ENCODE assay signal across 8 mouse cellular contexts in the genomic region with DNA sequence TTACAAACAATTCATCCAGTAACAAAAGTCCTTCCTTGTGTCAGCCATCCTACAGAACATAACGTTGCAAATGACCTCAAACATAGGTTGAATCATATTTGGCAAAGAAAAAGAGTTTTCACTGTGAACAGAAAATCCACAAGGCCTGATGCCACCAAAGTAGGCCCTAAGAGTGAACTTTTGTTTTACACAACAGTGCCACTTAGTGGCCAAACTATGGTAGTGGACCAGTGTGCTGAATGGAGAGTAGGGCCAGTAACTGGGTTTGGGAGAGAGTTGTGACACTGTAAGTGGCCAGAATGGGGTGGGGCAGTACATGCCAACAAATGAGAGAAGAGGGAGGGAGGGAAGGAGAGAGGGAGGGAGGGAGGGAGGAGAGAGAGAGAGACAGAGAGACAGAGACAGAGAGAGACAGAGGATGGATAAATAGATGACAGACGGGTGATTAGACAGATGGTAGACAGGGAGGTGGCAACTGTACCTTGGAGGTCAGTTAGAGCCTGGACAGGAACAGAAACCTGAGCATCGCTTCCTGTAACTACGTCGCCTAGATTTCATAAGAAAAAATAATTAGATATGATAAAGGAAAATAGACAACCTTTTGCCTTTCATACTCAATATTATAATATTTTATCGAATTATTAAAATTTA.
A peak's percentile ranks its signal among the peaks of the same experiment; 100 is the strongest.
DNase-seq lines count a peak whose midpoint lies in the region; ATAC-seq and TF ChIP-seq lines count a peak whose summit lies in the region.

No protein-coding gene starts in this region.

- no peak for TF ChIP-seq EP300 in CH12.LX (IDR thresholded peaks at IDR 0.05; ENCODE audit: low read length)

- in situ Hi-C loops in CH12.LX (cut with MboI; ENCODE audit: low pct_ligation_motif_present, low pct_unique_long_range_greater_than_20kb, low sequenced_read_pairs), result loop anchor here (25.0 kb wide), 2 partner anchors 458 to 858 kb away; no protein-coding TSS in a partner anchor

- TF ChIP-seq RAD21 in CH12.LX (IDR thresholded peaks at IDR 0.05; ENCODE audit: low read depth, low read length), result peak; percentile 92

- no peaks in the 10 kb centered on the region for H3K27me3 ChIP-seq in CH12.LX (replicated peaks)
- H3K27me3 ChIP-seq in embryonic facial prominence, embryonic 14.5 days (replicated peaks; ENCODE audit: control insufficient read depth, insufficient read depth, low read length), result no peaks in the 10 kb centered on the region
- no peaks in the 10 kb centered on the region for H3K27me3 ChIP-seq in heart, embryonic 16.5 days (ENCODE audit: control insufficient read depth, insufficient read depth, low read length)
- H3K27me3 ChIP-seq in kidney, embryonic 16.5 days (ENCODE audit: insufficient read depth, low read length), result no peaks in the 10 kb centered on the region
- no peaks in the 10 kb centered on the region for H3K27me3 ChIP-seq in liver, embryonic 13.5 days
- H3K27me3 ChIP-seq in neural tube, embryonic 11.5 days (ENCODE audit: control insufficient read depth, insufficient read depth, low read length), result no peaks in the 10 kb centered on the region

- H3K27ac ChIP-seq in CH12.LX (ENCODE audit: insufficient read depth, low read depth), result no peak overlapping the region
- H3K27ac ChIP-seq in embryonic facial prominence, embryonic 14.5 days (replicated peaks; ENCODE audit: low read depth, low read length), result no peak overlapping the region
- H3K27ac ChIP-seq in heart, embryonic 16.5 days (ENCODE audit: low read length), result no peak overlapping the region
- no peak overlapping the region for H3K27ac ChIP-seq in kidney, embryonic 16.5 days (ENCODE audit: low read length)
- H3K27ac ChIP-seq in liver, embryonic 13.5 days, result no peak overlapping the region
- H3K27ac ChIP-seq in neural tube, embryonic 11.5 days (ENCODE audit: low read depth, low read length), result no peak overlapping the region

- no peak overlapping the region for H3K9ac ChIP-seq in CH12.LX (ENCODE audit: insufficient read depth, low read depth)
- H3K9ac ChIP-seq in embryonic facial prominence, embryonic 14.5 days (ENCODE audit: low read depth, low read length), result no peak overlapping the region
- H3K9ac ChIP-seq in heart, embryonic 16.5 days (ENCODE audit: low read length), result no peak overlapping the region
- H3K9ac ChIP-seq in kidney, embryonic 16.5 days (replicated peaks; ENCODE audit: low read length), result no peak overlapping the region
- no peak overlapping the region for H3K9ac ChIP-seq in liver, embryonic 13.5 days
- H3K9ac ChIP-seq in neural tube, embryonic 11.5 days (ENCODE audit: low read length), result no peak overlapping the region

- TF ChIP-seq POLR2A in CH12.LX (IDR thresholded peaks at IDR 0.05; ENCODE audit: low read depth, low read length), result no peak

- H3K9me3 ChIP-seq in CH12.LX (replicated peaks; ENCODE audit: low read length), result no peaks in the 10 kb centered on the region
- no peaks in the 10 kb centered on the region for H3K9me3 ChIP-seq in embryonic facial prominence, embryonic 14.5 days (ENCODE audit: control insufficient read depth, low read length)
- H3K9me3 ChIP-seq in heart, embryonic 16.5 days (replicated peaks; ENCODE audit: control insufficient read depth, low read length), result no peaks in the 10 kb centered on the region
- no peaks in the 10 kb centered on the region for H3K9me3 ChIP-seq in kidney, embryonic 16.5 days (ENCODE audit: low read length)
- H3K9me3 ChIP-seq in liver, embryonic 13.5 days (replicated peaks), result no peaks in the 10 kb centered on the region
- H3K9me3 ChIP-seq in neural tube, embryonic 11.5 days (ENCODE audit: control insufficient read depth, low read length), result no peaks in the 10 kb centered on the region

- DNase-seq in CH12.LX (ENCODE audit: extremely low read depth), result peak; percentile 80
- DNase-seq in adrenal gland, postnatal 36 days, result peak; percentile 43 to 62
- peak; percentile 83 for DNase-seq in embryonic facial prominence, embryonic 14.5 days (ENCODE audit: low spot score)
- peak; percentile 19 for DNase-seq in liver, embryonic 13.5 days
- peak; percentile 61 for DNase-seq in neural tube, embryonic 11.5 days (ENCODE audit: low spot score)
- peak; percentile 50 for DNase-seq in testis, postnatal 10 days (ENCODE audit: low spot score)

- WGBS in embryonic facial prominence, embryonic 14.5 days, result 65% methylated on average over 6 of the region's 6 CpGs
- 67% methylated on average over 6 of the region's 6 CpGs for WGBS in heart, embryonic 16.5 days
- 70% methylated on average over 6 of the region's 6 CpGs for WGBS in kidney, embryonic 16.5 days
- 66% methylated on average over 6 of the region's 6 CpGs for WGBS in liver, embryonic 13.5 days (ENCODE audit: insufficient replicate concordance)
- WGBS in neural tube, embryonic 11.5 days, result 69% methylated on average over 6 of the region's 6 CpGs

- no peak overlapping the region for H3K4me2 ChIP-seq in CH12.LX (ENCODE audit: insufficient read depth, low read depth, poor library complexity, severe bottlenecking)
- H3K4me2 ChIP-seq in embryonic facial prominence, embryonic 14.5 days (ENCODE audit: low read depth, low read length), result no peak overlapping the region
- no peak overlapping the region for H3K4me2 ChIP-seq in heart, embryonic 16.5 days (ENCODE audit: low read depth, low read length)
- no peak overlapping the region for H3K4me2 ChIP-seq in kidney, embryonic 16.5 days (replicated peaks; ENCODE audit: low read depth, low read length)
- no peak overlapping the region for H3K4me2 ChIP-seq in liver, embryonic 13.5 days
- no peak overlapping the region for H3K4me2 ChIP-seq in neural tube, embryonic 11.5 days (ENCODE audit: low read depth)

- H3K79me2 ChIP-seq in CH12.LX (replicated peaks; ENCODE audit: control insufficient read depth, extremely low read depth, insufficient read depth, poor library complexity, severe bottlenecking), result no peaks in the 10 kb centered on the region

- 0 out of 4 replicates have a peak, but pooled peaks cover 0 to 3% of the 10 kb centered on the region in 2 experiments for H3K4me1 ChIP-seq in CH12.LX (ENCODE audit: control insufficient read depth in 1 of 2, insufficient read depth in 2 of 2)
- no peaks in the 10 kb centered on the region for H3K4me1 ChIP-seq in embryonic facial prominence, embryonic 14.5 days (ENCODE audit: control insufficient read depth, insufficient read depth, low read length)
- H3K4me1 ChIP-seq in heart, embryonic 16.5 days (ENCODE audit: control insufficient read depth, insufficient read depth, low read length), result no peaks in the 10 kb centered on the region
- H3K4me1 ChIP-seq in kidney, embryonic 16.5 days (ENCODE audit: insufficient read depth, low read length), result no peaks in the 10 kb centered on the region
- H3K4me1 ChIP-seq in liver, embryonic 13.5 days (replicated peaks), result 0 out of 2 replicates have a peak, but pooled peaks cover under 1% of the 10 kb centered on the region
- no peaks in the 10 kb centered on the region for H3K4me1 ChIP-seq in neural tube, embryonic 11.5 days (ENCODE audit: control insufficient read depth, insufficient read depth, low read length)

- no peak overlapping the region for H3K4me3 ChIP-seq in CH12.LX (replicated peaks in 1 of 3; ENCODE audit: low read depth in 2 of 3, low read length in 2 of 3, poor library complexity in 1 of 3)
- no peak overlapping the region for H3K4me3 ChIP-seq in embryonic facial prominence, embryonic 14.5 days (ENCODE audit: low read depth, low read length)
- no peak overlapping the region for H3K4me3 ChIP-seq in heart, embryonic 16.5 days (ENCODE audit: low read length)
- H3K4me3 ChIP-seq in kidney, embryonic 16.5 days (ENCODE audit: low read length), result no peak overlapping the region
- H3K4me3 ChIP-seq in liver, embryonic 13.5 days (replicated peaks), result no peak overlapping the region
- no peak overlapping the region for H3K4me3 ChIP-seq in neural tube, embryonic 11.5 days (ENCODE audit: low read depth, low read length)

- TF ChIP-seq CTCF in CH12.LX (conservative IDR thresholded peaks at IDR 0.05 in 1 of 2, IDR thresholded peaks at IDR 0.05 in 1 of 2; ENCODE audit: low read depth in 2 of 2, low read length in 2 of 2), result peak; percentile 64 to 86

- ATAC-seq in embryonic facial prominence, embryonic 14.5 days (ENCODE audit: low read depth), result peak; percentile 60; the same call in 1 of the 2 replicates
- ATAC-seq in heart, embryonic 16.5 days (replicated peaks; ENCODE audit: extremely low read depth, insufficient read depth, low FRiP score), result peak; percentile 52; the same call in 1 of the 2 replicates
- ATAC-seq in kidney, embryonic 16.5 days (ENCODE audit: low FRiP score, low TSS enrichment), result peak; percentile 85
- ATAC-seq in liver, embryonic 13.5 days (ENCODE audit: low read depth), result peak; percentile 58; the same call in 1 of the 2 replicates
- ATAC-seq in neural tube, embryonic 11.5 days (ENCODE audit: insufficient read depth, low FRiP score, low TSS enrichment), result peak; percentile 91

- dilution Hi-C loops in CH12.LX (cut with MboI; ENCODE audit: extremely low pct_ligation_motif_present, extremely low pct_unique_long_range_greater_than_20kb, low sequenced_read_pairs), result no loop called here

- peaks cover 0 to 9% of the 10 kb centered on the region in 2 experiments for H3K36me3 ChIP-seq in CH12.LX (replicated peaks in 1 of 2; ENCODE audit: control insufficient read depth in 1 of 2, insufficient read depth in 1 of 2, low read length in 1 of 2)
- H3K36me3 ChIP-seq in embryonic facial prominence, embryonic 14.5 days (ENCODE audit: control insufficient read depth, insufficient read depth, low read length), result no peaks in the 10 kb centered on the region
- H3K36me3 ChIP-seq in heart, embryonic 16.5 days (ENCODE audit: control insufficient read depth, insufficient read depth), result no peaks in the 10 kb centered on the region
- H3K36me3 ChIP-seq in kidney, embryonic 16.5 days (ENCODE audit: insufficient read depth, low read length), result no peaks in the 10 kb centered on the region
- H3K36me3 ChIP-seq in liver, embryonic 13.5 days, result no peaks in the 10 kb centered on the region
- no peaks in the 10 kb centered on the region for H3K36me3 ChIP-seq in neural tube, embryonic 11.5 days (ENCODE audit: control insufficient read depth, insufficient read depth, low read length)

TF ChIP-seq in CH12.LX, 34 proteins besides CTCF, POLR2A, EP300 and RAD21 (continues in another document):
- TF ChIP-seq UBTF (IDR thresholded peaks at IDR 0.05; ENCODE audit: low read depth, low read length) (no peak), E2F4 (IDR thresholded peaks at IDR 0.05; ENCODE audit: insufficient replicate concordance, low read depth, low read length) (no peak), GABPA (IDR thresholded peaks at IDR 0.05; ENCODE audit: insufficient replicate concordance, low read depth, low read length) (no peak), ZKSCAN1 (IDR thresholded peaks at IDR 0.05; ENCODE audit: borderline replicate concordance, low read depth, low read length) (no peak), HCFC1 (IDR thresholded peaks at IDR 0.05; ENCODE audit: low read depth, low read length) (peak; percentile 36; the same call in 1 of the 2 replicates), POLR2AphosphoS2 (IDR thresholded peaks at IDR 0.05; ENCODE audit: low read depth, low read length) (no peak), ZC3H11A (IDR thresholded peaks at IDR 0.05; ENCODE audit: low read depth, low read length) (peak; percentile 70), NELFE (IDR thresholded peaks at IDR 0.05; ENCODE audit: low read depth, low read length) (no peak), TBP (conservative IDR thresholded peaks at IDR 0.05; ENCODE audit: low read depth, low read length) (no peak), USF1 (IDR thresholded peaks at IDR 0.05; ENCODE audit: low read depth, low read length) (no peak)

Comparison
In these comparisons a context has a peak if more than half of its experiments do, and no peak if none do; other contexts are left out.
1. DNase-seq: peak in every context shown above with its lines; median percentile 83 in embryonic facial prominence, embryonic 14.5 days; 80 in CH12.LX; 61 in neural tube, embryonic 11.5 days; 52 in adrenal gland, postnatal 36 days; 50 in testis, postnatal 10 days; 19 in liver, embryonic 13.5 days.